Mouse (Mus musculus): Measurements from ENCODE around the gene Ankrd31. TPM values are rescaled to one million over a fixed set of nuclear protein-coding genes. Genes with fewer than 3 reads are reported as not detected.

Ankrd31 gene
- polyA plus RNA-seq, 1 experiment from 2014 or later = not detected

Other genes with a start within 250 kb of the Ankrd31 start
- 10.5 and 11.6 TPM in 2 replicates for gene Polk, start 205.7 kb upstream of the Ankrd31 start, polyA plus RNA-seq (2015; fragmentation: Nextera tagmentation; extraction: Ambion mirVana)
- gene Col4a3bp, start 205.7 kb upstream of the Ankrd31 start, polyA plus RNA-seq (2015; fragmentation: Nextera tagmentation; extraction: Ambion mirVana) = 9.9 and 10.2 TPM in 2 replicates
- gene Hmgcr, start 77.3 kb upstream of the Ankrd31 start, polyA plus RNA-seq (2015; fragmentation: Nextera tagmentation; extraction: Ambion mirVana) = 72.6 and 74.0 TPM in 2 replicates
- 0.36 and 0.37 TPM in 2 replicates for gene Gcnt4, start 176.4 kb downstream of the Ankrd31 start, polyA plus RNA-seq (2015; fragmentation: Nextera tagmentation; extraction: Ambion mirVana)